Mouse (Mus musculus): ENCODE measurements at regions not wholly inside any gene's neighbourhood (a gene's known extent, or its start where the extent isn't known, plus 50 kb on each side); places are given as distances from the start of the nearest gene placed in this dataset.

DNA sequence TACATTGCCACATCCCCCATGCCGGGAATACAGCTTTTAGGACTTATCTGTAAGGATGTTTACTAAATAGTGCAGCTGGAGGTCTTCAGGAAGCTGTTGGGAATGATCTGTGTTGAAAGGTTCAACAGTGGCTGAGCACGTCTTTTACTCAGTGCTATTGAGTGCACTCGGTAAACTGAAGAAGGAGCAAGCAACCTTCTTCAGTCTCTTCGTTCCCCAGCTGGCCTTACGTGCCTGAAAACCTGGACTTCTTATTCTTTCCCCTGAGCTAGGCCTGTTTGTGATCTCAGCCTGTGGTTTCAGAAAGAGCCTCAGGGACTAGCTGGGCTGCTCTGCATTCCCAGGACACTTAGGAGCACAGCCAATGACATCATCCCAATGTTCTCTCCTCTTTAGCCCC lies 51.2 kb upstream of the Rhox5 start:
- DNase-seq, result peak; percentile 0

DNA sequence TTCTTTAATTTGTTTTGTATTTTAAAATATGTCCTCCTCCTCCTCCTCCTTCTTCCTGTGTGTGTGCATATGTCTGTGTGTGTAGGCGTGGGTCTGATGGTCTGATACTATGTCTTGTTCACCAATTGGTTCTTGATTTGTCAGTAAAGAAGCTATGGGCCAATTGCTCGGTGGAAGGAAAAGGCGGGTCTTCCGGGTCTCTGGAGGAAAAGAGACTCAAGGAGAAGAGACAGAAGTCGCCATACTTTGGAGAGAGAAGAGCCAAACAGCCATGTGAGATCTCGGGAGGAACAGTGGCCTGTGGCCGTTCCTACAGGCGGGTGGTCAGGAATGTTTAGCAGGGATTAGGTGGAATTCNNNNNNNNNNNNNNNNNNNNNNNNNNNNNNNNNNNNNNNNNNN lies 50.3 kb upstream of the Rhox5 start:
- DNase-seq, result no peak
